Mouse (Mus musculus): ENCODE data around the gene Lpar1.

GRCm38 (mm10) chr4:58562776-58563175, 9.1 kb upstream of the Lpar1 start:
- no peak for TF ChIP-seq CTCF (IDR thresholded peaks at IDR 0.05; ENCODE audit: low read depth)
- no peak for TF ChIP-seq EP300 (IDR thresholded peaks at IDR 0.05; ENCODE audit: low read depth)
